Mouse (Mus musculus) lung, adult 2 months (tissue): ENCODE results near the gene Napepld.

Experiments
- CTCF ChIP-seq: fragments of 200-500 bp; IDR thresholded peaks from 2 replicates; pipeline ENCODE4 v1.5.1; 2011; ENCODE audit warnings: mild to moderate bottlenecking, low read length, control low read depth; ENCODE audit not compliant: insufficient read depth
- POLR2A ChIP-seq: fragments of 200-500 bp; IDR thresholded peaks from 2 replicates; pipeline ENCODE4 v1.6.1; 2011; ENCODE audit warnings: low read depth, mild to moderate bottlenecking, control low read depth, low read length, borderline replicate concordance; ENCODE audit errors: extremely low read depth

DNA sequence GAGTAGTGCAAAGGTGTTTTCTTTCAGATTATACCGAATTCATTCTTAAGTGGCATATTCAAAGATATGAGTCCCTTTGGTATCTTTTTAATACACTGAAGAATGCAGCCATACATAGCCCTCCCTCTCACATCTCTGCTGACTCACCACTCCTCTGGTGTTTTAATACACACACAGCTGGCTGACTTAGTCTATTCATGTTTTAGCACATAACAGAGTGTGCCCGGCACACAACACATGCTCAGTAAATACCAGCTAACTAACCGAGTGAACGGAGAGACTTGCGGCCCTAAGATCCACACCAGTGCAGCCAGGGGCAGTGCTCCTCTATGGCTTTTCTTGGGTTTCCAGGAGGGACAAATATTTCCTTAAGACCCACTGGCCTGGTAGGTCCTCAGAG, 20.3 kb downstream of the Napepld start:
- TF ChIP-seq CTCF (no peak), POLR2A (no peak)
